Mouse (Mus musculus): ENCODE data around the gene Tmem138. TPM values are rescaled to one million over a fixed set of nuclear protein-coding genes. Genes with fewer than 3 reads are reported as not detected.
A peak's percentile ranks its signal among the peaks of the same experiment; 100 is the strongest.

The Tmem138 gene
- polyA plus RNA-seq, 1 experiment from 2014 or later: 62.3 TPM

DNA sequence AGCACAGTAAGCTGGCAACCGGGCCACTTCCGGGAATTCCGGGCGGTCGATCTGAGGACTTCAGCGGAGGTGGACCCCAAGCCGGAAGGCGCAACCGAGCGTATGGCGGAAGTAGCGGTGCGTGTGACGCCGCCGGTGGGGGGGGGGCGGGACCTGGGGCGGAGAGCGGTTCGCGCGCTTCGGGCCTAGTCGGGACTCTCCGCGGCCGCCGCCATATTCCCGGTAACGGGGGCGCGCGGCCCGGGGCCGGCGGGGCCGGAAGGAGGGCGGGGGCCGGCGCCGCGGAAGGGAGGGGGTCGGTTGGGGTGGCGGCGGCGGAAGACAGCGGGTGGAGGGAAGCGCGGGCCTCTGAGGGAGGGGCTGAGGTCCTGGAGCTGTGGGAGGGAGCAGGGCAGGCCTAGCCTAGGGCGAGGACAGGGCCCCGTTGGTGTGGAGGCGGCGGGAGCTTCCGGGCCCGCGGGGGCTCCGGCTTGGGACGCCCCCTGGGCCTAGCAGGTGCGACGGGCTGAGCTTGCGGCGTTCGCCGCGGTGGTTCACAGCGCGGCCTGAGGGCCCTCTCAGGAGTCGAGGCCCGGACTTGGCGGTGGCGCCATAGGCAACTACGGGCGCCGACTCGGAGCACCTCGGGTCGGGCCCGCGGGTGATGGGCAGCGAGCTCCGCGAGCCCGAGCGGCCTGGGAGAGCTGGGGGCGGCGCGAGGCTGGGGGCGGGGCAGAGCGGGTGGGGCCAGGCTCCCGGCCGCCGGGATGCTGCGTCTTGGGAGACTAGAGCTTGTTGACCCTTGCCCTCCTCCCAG is 51.9 kb downstream of the Tmem138 start, which contains the start of gene Cpsf7:
Gene Cpsf7, plus strand, starts transcription at position 161 of the 796 bp plus-strand sequence.
- H3K4me1 ChIP-seq (replicated peaks; ENCODE audit: control insufficient read depth, insufficient read depth, low read length): no peaks in the 10 kb centered on the region; the same call in 1 of the 2 replicates
- ATAC-seq (ENCODE audit: low FRiP score): peak; percentile 95
- H3K27ac ChIP-seq (ENCODE audit: low read depth, low read length): peak within 1 kb of the TSS; percentile 98
- H3K4me2 ChIP-seq (replicated peaks; ENCODE audit: low read depth, low read length): peak within 1 kb of the TSS; percentile 63
- peak within 1 kb of the TSS; percentile 99 for H3K9ac ChIP-seq (ENCODE audit: low read depth, low read length)
- peak within 1 kb of the TSS; percentile 98 for H3K4me3 ChIP-seq (ENCODE audit: low read depth, low read length)
- peak; percentile 93 for DNase-seq (ENCODE audit: low spot score)
- H3K27me3 ChIP-seq (ENCODE audit: control insufficient read depth, insufficient read depth, low read length): no peaks in the 10 kb centered on the region
- under 1% methylated on average over 69 of the region's 93 CpGs for WGBS
- no peaks in the 10 kb centered on the region for H3K9me3 ChIP-seq (ENCODE audit: control insufficient read depth, low read length)
- H3K36me3 ChIP-seq (ENCODE audit: control insufficient read depth, insufficient read depth, low read length): no peaks in the 10 kb centered on the region

GRCm38 (mm10) chr19:10524784-10525105 is 52.4 kb downstream of the Tmem138 start:
- Histone ChIP-seq H3K36me3 (ENCODE audit: control insufficient read depth, insufficient read depth, low read length) (no peaks in the 10 kb centered on the region), H3K9me3 (ENCODE audit: control insufficient read depth, low read length) (no peaks in the 10 kb centered on the region), H3K9ac (ENCODE audit: low read depth, low read length) (peak overlapping the region; percentile 99), H3K27me3 (ENCODE audit: control insufficient read depth, insufficient read depth, low read length) (no peaks in the 10 kb centered on the region), H3K4me2 (replicated peaks; ENCODE audit: low read depth, low read length) (peak overlapping the region; percentile 63), H3K27ac (ENCODE audit: low read depth, low read length) (peak overlapping the region; percentile 98), H3K4me1 (replicated peaks; ENCODE audit: control insufficient read depth, insufficient read depth, low read length) (no peaks in the 10 kb centered on the region; the same call in 1 of the 2 replicates), H3K4me3 (ENCODE audit: low read depth, low read length) (peak overlapping the region; percentile 98)
- DNase-seq (ENCODE audit: low spot score) (no peak), ATAC-seq (ENCODE audit: low FRiP score) (no peak)
- 1% methylated on average over 19 of the region's 19 CpGs for WGBS

GRCm38 (mm10) chr19:10523483-10524080 is 53.6 kb downstream of the Tmem138 start:
- DNase-seq (ENCODE audit: low spot score) (no peak), ATAC-seq (ENCODE audit: low FRiP score) (no peak)
- H3K27ac ChIP-seq (ENCODE audit: low read depth, low read length): no peak overlapping the region
- H3K4me1 ChIP-seq (replicated peaks; ENCODE audit: control insufficient read depth, insufficient read depth, low read length): no peaks in the 10 kb centered on the region; the same call in 1 of the 2 replicates
- no peak overlapping the region for H3K4me2 ChIP-seq (replicated peaks; ENCODE audit: low read depth, low read length)
- 92% methylated on average over 5 of the region's 5 CpGs for WGBS
- H3K9me3 ChIP-seq (ENCODE audit: control insufficient read depth, low read length): no peaks in the 10 kb centered on the region
- no peaks in the 10 kb centered on the region for H3K36me3 ChIP-seq (ENCODE audit: control insufficient read depth, insufficient read depth, low read length)
- no peaks in the 10 kb centered on the region for H3K27me3 ChIP-seq (ENCODE audit: control insufficient read depth, insufficient read depth, low read length)
- H3K9ac ChIP-seq (ENCODE audit: low read depth, low read length): no peak overlapping the region
- no peak overlapping the region for H3K4me3 ChIP-seq (ENCODE audit: low read depth, low read length)

GRCm38 (mm10) chr19:10521926-10522325 is 55.2 kb downstream of the Tmem138 start:
- no peak overlapping the region for H3K9ac ChIP-seq (ENCODE audit: low read depth, low read length)
- H3K4me1 ChIP-seq (replicated peaks; ENCODE audit: control insufficient read depth, insufficient read depth, low read length): no peaks in the 10 kb centered on the region; the same call in 1 of the 2 replicates
- H3K4me2 ChIP-seq (replicated peaks; ENCODE audit: low read depth, low read length): no peak overlapping the region
- no peak overlapping the region for H3K27ac ChIP-seq (ENCODE audit: low read depth, low read length)
- no peaks in the 10 kb centered on the region for H3K27me3 ChIP-seq (ENCODE audit: control insufficient read depth, insufficient read depth, low read length)
- H3K9me3 ChIP-seq (ENCODE audit: control insufficient read depth, low read length): no peaks in the 10 kb centered on the region
- ATAC-seq (ENCODE audit: low FRiP score) (no peak), DNase-seq (ENCODE audit: low spot score) (no peak)
- 85% methylated on average over 1 of the region's 1 CpGs for WGBS
- 0 out of 2 replicates have a peak, but pooled peaks cover under 1% of the 10 kb centered on the region for H3K36me3 ChIP-seq (ENCODE audit: control insufficient read depth, insufficient read depth, low read length)
- no peak overlapping the region for H3K4me3 ChIP-seq (ENCODE audit: low read depth, low read length)

Other genes starting within 250 kb of the Tmem138 start
- 2.1 and 2.4 TPM in 2 replicates for gene Syt7, start 188.3 kb downstream of the Tmem138 start, polyA plus RNA-seq (2014; fragmentation: Nextera tagmentation; extraction: Ambion mirVana)
- gene Lrrc10b, start 119.9 kb downstream of the Tmem138 start, polyA plus RNA-seq (2014; fragmentation: Nextera tagmentation; extraction: Ambion mirVana): 0.59 and 0.69 TPM in 2 replicates
- gene Ppp1r32, start 94.4 kb downstream of the Tmem138 start, polyA plus RNA-seq (2014; fragmentation: Nextera tagmentation; extraction: Ambion mirVana): 1.7 TPM in 2 replicates
- 60.9 and 65.4 TPM in 2 replicates for gene Cpsf7, start 52.1 kb downstream of the Tmem138 start, polyA plus RNA-seq (2014; fragmentation: Nextera tagmentation; extraction: Ambion mirVana)
- 60.9 and 62.6 TPM in 2 replicates for gene Sdhaf2, start 51.2 kb downstream of the Tmem138 start, polyA plus RNA-seq (2014; fragmentation: Nextera tagmentation; extraction: Ambion mirVana)
- 61.2 and 63.7 TPM in 2 replicates for gene Tmem216, start 21.1 kb downstream of the Tmem138 start, polyA plus RNA-seq (2014; fragmentation: Nextera tagmentation; extraction: Ambion mirVana)
- gene Cyb561a3, start 190 bp downstream of the Tmem138 start, polyA plus RNA-seq (2014; fragmentation: Nextera tagmentation; extraction: Ambion mirVana): 12.5 and 17.0 TPM in 2 replicates
- gene Ddb1, start 28.0 kb upstream of the Tmem138 start, polyA plus RNA-seq (2014; fragmentation: Nextera tagmentation; extraction: Ambion mirVana): 303 and 389 TPM in 2 replicates
- gene Tkfc, start 28.3 kb upstream of the Tmem138 start, polyA plus RNA-seq (2014; fragmentation: Nextera tagmentation; extraction: Ambion mirVana): 20.3 and 23.0 TPM in 2 replicates
- gene Vwce, start 56.9 kb upstream of the Tmem138 start, polyA plus RNA-seq (2014; fragmentation: Nextera tagmentation; extraction: Ambion mirVana): 0.25 and 0.86 TPM in 2 replicates
- not detected in 2 replicates for gene Pga5, start 100.7 kb upstream of the Tmem138 start, polyA plus RNA-seq (2014; fragmentation: Nextera tagmentation; extraction: Ambion mirVana)
- gene Vps37c, start 111.4 kb upstream of the Tmem138 start, polyA plus RNA-seq (2014; fragmentation: Nextera tagmentation; extraction: Ambion mirVana): 23.9 and 27.2 TPM in 2 replicates
- not detected in 2 replicates for gene Cd5, start 161.6 kb upstream of the Tmem138 start, polyA plus RNA-seq (2014; fragmentation: Nextera tagmentation; extraction: Ambion mirVana)